Mouse (Mus musculus): ENCODE measurements around the gene Gm45623.

The Gm45623 gene

GRCm38 (mm10) chr13:56752474-56753191 is 994 bp downstream of the Gm45623 start:
- no peak for DNase-seq (ENCODE audit: low spot score)

DNA sequence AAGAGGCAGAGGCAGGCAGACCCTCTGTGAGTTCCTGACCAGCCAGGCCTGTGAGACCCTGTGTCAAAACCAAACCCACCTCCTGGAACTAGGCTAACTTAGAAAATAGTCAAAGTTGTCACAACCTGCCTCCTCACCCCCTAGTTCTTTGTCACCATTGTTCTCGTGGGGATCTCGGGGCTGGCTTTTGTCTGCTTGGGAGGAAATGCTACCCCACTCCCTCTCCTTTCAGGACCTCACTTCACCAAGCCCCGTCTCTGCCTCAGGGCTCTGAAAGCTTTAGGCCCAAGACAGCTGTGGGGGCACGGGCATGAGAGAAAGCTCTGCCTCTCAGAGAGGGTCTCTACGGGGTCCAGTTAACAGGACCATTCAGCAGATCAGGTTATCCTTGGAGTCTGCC is 1.9 kb downstream of the Gm45623 start:
- DNase-seq (ENCODE audit: low spot score) = no peak

GRCm38 (mm10) chr13:56749377-56749776 is 4.2 kb downstream of the Gm45623 start:
- no peak for DNase-seq (ENCODE audit: low spot score)

DNA sequence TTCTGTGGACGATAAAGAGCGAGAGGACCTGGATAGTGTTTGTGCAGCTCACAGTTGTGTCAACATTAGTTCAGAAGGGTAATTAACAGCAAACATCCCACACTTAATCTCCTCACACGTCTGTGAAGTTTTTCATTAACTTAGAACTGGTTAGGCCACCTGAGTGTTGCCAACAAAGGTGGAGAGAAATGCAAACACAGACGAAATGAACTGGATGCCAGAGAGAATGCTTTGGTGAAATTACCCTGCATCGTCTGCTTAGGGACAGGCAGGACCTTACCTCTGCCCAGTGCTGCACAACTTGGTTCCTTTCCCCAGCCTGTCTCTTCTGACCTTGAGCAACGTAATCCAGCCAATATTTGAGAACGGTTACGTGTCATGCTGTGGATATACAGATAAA is 6.1 kb downstream of the Gm45623 start:
- no peak for DNase-seq (ENCODE audit: low spot score)

GRCm38 (mm10) chr13:56746739-56747532 is 6.7 kb downstream of the Gm45623 start:
- DNase-seq (ENCODE audit: low spot score) = no peak

DNA sequence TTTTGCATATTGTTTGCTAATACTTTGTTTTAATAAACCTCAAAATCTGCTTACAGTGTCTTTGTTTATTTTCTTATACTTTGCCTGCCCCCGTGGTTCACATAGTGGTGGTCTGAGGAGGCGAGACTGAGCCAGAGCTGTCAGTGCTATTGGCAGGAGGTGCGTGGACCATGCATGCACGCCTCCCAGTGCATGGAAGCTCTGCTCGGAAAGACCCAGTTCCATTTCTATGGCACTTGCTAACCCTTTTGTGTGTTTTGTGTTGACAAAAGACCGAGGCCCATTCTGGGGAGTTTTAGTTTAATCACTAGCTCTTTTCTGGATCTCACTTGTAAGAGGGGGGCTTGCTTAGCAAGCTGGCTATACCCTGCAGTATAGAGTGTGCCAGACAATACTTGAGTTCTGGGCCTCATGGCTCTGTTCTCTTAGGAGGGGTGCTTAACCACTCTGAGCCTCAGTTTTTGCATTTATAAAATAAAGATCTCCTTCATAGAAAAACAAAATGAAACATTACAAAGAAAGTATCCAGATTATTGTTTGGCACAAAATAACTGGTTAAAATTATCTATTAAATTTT is 11.2 kb downstream of the Gm45623 start:
- no peak for DNase-seq (ENCODE audit: low spot score)

DNA sequence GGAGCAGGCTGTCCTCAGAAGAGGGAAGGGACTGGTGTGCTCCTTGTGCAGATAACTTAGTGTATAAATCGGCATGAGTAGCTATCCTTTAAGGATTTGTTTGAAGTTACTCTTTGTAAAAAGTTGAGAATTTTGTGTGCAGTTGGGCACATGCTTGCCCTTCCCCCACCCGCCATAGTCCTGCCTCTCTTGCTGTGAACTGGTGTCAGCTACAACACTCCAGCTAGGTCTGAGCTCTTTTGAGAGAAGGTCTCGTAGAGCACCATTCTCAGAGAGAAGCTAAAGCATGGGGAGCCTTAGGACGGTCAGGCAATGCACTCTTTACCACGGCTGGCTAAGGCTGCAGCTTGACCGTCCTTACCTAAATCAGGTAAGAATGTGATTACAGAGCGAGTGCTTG is 11.9 kb downstream of the Gm45623 start:
- DNase-seq (ENCODE audit: low spot score) = no peak

GRCm38 (mm10) chr13:56740496-56740895 is 13.1 kb downstream of the Gm45623 start:
- DNase-seq (ENCODE audit: low spot score) = no peak

DNA sequence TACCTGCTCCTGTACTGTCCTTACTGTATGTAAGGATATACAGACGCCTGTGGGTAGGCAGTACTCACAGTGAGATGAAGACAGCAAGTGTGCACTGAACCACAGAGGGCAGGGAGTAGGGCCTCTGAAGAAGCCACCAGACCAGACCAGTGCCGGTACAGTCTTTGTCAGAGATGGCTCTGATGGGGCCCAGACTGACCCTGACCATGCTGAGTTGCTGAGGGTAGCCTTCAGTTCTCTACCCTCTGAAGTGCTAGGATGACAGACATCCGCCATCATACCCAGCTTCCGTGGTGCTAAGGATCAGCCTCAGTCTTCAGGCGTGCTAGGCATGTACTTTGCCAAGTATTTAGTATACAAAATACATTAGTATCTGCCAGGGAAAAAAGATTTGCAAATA is 14.1 kb downstream of the Gm45623 start:
- DNase-seq (ENCODE audit: low spot score) = no peak

DNA sequence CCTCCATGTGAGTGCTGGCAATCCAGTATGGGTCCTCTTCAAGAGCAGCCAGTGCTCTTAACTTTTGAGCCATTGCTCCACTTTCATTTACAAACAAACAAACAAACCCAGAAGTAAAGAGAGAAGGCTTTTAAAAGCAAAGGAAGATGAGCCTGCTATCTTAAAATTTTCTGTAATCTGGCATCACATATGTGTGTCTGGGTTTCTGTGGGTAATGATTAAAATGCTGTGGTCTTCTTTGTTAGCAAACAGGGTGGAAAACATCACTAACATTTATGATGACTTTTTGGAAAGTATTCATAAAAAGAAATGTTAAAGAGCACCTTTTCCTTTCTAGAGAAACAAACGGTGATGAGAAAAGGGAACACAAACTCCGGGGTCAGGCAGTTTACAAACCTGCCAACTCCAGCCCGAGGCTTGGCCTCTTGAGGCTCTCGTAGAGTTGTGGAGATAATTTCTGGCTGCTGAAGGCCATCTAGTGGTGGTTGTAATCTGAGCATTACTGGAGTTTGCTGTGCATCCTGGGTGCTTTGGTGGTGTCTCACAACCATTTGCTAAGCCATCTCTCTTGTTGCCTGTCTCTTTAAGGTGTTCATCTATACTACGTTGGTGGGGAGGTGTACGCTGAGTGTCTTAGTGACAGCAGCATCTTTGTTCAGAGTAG is 18.3 kb downstream of the Gm45623 start:
- no peak for DNase-seq (ENCODE audit: low spot score)

- no peak for DNase-seq (ENCODE audit: low spot score)
Measured at GRCm38 (mm10) chr13:56734617-56735016, 19.0 kb downstream of the Gm45623 start.

- no peak for DNase-seq (ENCODE audit: low spot score)
Measured at GRCm38 (mm10) chr13:56729046-56729445, 24.6 kb downstream of the Gm45623 start.

DNA sequence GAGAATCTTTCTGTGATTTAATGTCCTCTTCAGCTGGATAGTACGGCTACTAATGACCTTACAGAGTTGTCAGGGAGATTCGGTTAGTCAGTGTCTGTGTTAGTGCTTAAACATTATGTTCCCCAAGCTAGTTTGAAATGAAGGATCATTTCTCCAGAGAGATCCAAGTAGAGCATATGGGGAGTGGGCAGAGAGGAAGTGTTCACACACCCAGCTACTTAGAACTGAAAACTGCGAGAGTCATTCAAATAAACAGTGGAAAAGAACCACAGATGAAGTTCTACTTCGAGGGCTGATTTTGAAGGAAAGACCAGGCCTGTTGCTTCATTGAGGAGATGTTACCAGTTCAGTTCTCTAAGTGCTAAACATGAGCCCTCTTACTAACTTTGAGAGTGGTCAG is 27.1 kb downstream of the Gm45623 start:
- no peak for DNase-seq (ENCODE audit: low spot score)

- DNase-seq (ENCODE audit: low spot score) = no peak
Measured at GRCm38 (mm10) chr13:56712221-56712620, 41.4 kb downstream of the Gm45623 start.

- no peak for DNase-seq (ENCODE audit: low spot score)
Measured at GRCm38 (mm10) chr13:56710620-56711019, 43.0 kb downstream of the Gm45623 start.

DNA sequence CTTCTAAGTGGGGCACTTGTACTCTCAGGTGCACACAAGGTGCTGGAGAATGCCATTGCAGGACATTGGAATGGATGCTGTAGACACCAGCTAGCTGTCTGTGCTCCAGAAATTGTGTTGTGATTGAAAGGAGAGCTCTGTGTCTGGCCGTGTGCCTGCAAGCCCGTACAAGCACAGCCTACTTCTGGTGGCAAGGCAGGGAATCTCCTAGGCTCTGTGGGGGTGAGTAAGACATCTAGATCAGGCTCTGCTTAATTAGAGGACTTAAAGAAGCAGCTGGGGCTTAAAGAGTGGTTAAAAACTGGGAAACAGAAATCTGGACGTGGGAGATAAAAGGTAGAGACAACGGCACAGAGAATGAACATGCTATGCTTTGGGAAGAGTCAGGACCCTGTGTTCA is 46.0 kb downstream of the Gm45623 start:
- DNase-seq (ENCODE audit: low spot score) = no peak

GRCm38 (mm10) chr13:56707111-56707510 is 46.5 kb downstream of the Gm45623 start:
- DNase-seq (ENCODE audit: low spot score) = no peak

DNA sequence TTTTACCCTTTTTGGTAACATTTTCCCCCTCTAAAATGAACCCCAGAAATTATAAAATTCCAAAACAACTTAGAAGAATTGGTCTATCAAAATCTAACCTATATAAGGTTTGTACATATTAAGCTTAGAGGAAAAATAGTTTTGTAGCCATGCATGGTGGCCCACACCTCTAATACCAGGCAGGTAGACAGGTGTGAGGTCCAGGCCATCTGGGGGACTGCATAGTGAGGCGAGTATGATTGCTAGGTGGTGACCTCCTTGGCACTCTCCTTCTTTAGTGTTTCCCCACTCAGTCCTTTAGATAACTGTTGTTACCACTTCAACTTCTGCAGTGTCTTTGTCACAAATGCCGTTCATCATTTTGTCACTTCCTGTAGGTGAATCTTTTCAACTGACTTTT is 49.0 kb downstream of the Gm45623 start:
- no peak for DNase-seq (ENCODE audit: low spot score)

- DNase-seq (ENCODE audit: low spot score) = peak; percentile 82
Measured at GRCm38 (mm10) chr13:56703871-56704321, 49.7 kb downstream of the Gm45623 start.

- peak; percentile 82 for DNase-seq (ENCODE audit: low spot score)
Measured at GRCm38 (mm10) chr13:56703222-56703870, 50.3 kb downstream of the Gm45623 start.

DNA sequence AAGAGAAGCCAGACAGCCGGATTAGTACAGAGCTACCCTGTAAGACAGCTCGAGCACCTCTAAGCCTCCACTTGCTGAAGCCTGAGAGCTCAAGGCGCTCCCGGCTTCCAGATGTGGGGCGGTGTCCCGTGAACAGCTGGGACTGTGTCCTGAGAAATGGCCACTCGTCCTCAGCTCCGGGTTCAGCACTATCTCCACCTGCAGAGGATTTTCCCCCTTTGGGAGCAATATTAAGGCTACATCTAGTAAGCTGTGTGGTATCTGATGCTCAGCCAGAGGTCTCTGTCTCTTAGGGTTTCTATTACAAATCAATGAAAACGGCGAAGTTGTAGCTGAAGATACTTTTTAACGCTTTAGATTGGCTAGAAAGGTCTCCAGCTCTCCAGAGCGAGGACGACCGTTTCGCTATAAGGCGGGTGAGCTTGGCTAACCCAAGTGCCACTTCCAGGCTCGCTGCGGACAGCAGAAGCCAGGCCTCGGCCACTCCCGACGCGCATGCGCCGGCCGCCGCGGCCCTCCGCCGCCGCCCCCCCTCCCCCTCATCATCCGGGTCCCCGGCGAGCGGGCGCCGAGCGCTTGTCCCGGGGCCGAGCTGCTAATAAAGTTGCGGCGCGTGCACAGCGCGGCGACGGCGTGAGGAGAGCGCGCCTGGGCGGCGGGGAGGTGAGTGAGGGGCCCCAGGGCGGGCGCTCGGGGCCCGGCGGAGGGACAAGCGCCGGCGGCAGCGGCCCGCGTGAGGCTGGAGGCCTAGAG is 51.0 kb downstream of the Gm45623 start, which contains the start of gene Smad5:
Gene Smad5 (plus strand): TSS at position 542 of the 753 bp plus-strand sequence.
- peak; percentile 93 for DNase-seq (ENCODE audit: low spot score)
